Mouse (Mus musculus): ENCODE measurements at regions not wholly inside any gene's neighbourhood (a gene's known extent, or its start where the extent isn't known, plus 50 kb on each side); places are given as distances from the start of the nearest gene placed in this dataset.

- TF ChIP-seq CTCF (IDR thresholded peaks at IDR 0.05; ENCODE audit: extremely low read depth, insufficient read depth, insufficient read length, insufficient replicate concordance) (no peak), POLR2A (IDR thresholded peaks at IDR 0.05; ENCODE audit: low read depth, low read length) (no peak)
Measured at GRCm38 (mm10) chr10:96783966-96784365, 167.2 kb downstream of the Btg1 start.
